Mouse (Mus musculus) kidney, postnatal 0 days (tissue): ENCODE results near the gene Cngb1. TPM values are rescaled to one million over a fixed set of nuclear protein-coding genes. Genes with fewer than 3 reads are reported as not detected.

Experiments
- ATAC-seq: fragments of 200-750 bp; cut with Nextera tagmentation; replicated peaks from 2 replicates; pipeline ENCODE4 v1.8.0; 2017; ENCODE audit warnings: low read depth, moderate number of reproducible peaks, moderate TSS enrichment, moderate library complexity; ENCODE audit not compliant: low FRiP score
- DNase-seq: peaks from one replicate; pipeline ENCODE4 v3.0.0-alpha.2; 2016; ENCODE audit warnings: low spot score
- H3K27ac ChIP-seq: fragments of 300-500 bp; sonication (generic); 2 replicates; pipeline ENCODE4 v1.5.1; 2014; ENCODE audit warnings: mild to moderate bottlenecking
- H3K27me3 ChIP-seq: fragments of 300-500 bp; sonication (generic); 2 replicates; pipeline ENCODE4 v1.6.1; 2014; ENCODE audit warnings: low read length, mixed read lengths; ENCODE audit not compliant: insufficient read depth
- H3K36me3 ChIP-seq: fragments of 300-500 bp; sonication (generic); 2 replicates; pipeline ENCODE4 v1.6.1; 2014; ENCODE audit warnings: low read length, mixed read lengths; ENCODE audit not compliant: insufficient read depth
- H3K4me1 ChIP-seq: fragments of 300-500 bp; sonication (generic); replicated peaks from 2 replicates; pipeline ENCODE4 v1.6.1; 2014; ENCODE audit warnings: antibody characterized with exemption, low read length, mixed read lengths; ENCODE audit not compliant: insufficient read depth
- H3K4me2 ChIP-seq: fragments of 300-500 bp; sonication (generic); 2 replicates; pipeline ENCODE4 v1.6.1; 2014; ENCODE audit warnings: mild to moderate bottlenecking, low read length, moderate library complexity, mixed read lengths
- H3K4me3 ChIP-seq: fragments of 300-500 bp; sonication (generic); replicated peaks from 2 replicates; pipeline ENCODE4 v1.5.1; 2014; ENCODE audit warnings: low read depth, low read length
- H3K9ac ChIP-seq: fragments of 300-500 bp; sonication (generic); 2 replicates; pipeline ENCODE4 v1.6.1; 2014; ENCODE audit warnings: low read depth, low read length
- H3K9me3 ChIP-seq: fragments of 300-500 bp; sonication (generic); replicated peaks from 2 replicates; pipeline ENCODE4 v1.6.1; 2016; ENCODE audit warnings: low read length, inconsistent platforms, mixed read lengths
- CTCF ChIP-seq: IDR thresholded peaks from 2 replicates; pipeline ENCODE4 v1.5.1; 2016; ENCODE audit warnings: antibody characterized with exemption, low read depth, mild to moderate bottlenecking, moderate library complexity
- WGBS: fragments of 180-500 bp; shearing (Covaris S2); extraction: QIAGEN DNeasy Blood & Tissue Kit; methylation state at CpG from one replicate; pipeline ENCODE4 v1.1.7; 2014; 5-methylcytosine and 5-hydroxymethylcytosine counted together
- polyA plus RNA-seq: library from polyadenylated mRNA; unstranded; fragments of >200 nt; fragmentation: Nextera tagmentation; extraction: Ambion mirVana; gene quantifications from 2 replicates; pipeline ENCODE4 v1.2.1, GENCODE M21; 2015

Gene Cngb1
- polyA plus RNA-seq, 1 experiment from 2014 or later, result 2.1 TPM

DNA sequence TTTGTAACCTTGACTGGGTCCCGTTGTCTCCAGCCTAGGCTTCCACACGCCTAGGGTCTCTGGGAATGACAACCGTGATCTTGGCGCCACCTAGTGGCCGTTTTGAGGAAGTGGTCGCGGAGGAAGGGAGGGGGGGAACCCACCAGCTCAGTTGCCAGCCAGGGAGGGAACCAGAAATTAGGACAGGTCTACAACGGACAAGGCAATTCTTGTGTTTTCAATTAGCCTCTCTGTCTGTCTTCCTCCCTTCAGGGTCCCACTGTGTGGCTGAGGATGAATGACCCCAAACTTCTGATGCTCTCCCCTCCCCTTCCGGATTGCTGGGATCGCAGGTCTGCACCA lies 102.4 kb downstream of the Cngb1 start:
- no peak overlapping the region for H3K4me2 ChIP-seq
- DNase-seq (peak; percentile 87), ATAC-seq (peak; percentile 74)
- H3K27me3 ChIP-seq, result no peaks in the 10 kb centered on the region
- no peaks in the 10 kb centered on the region for H3K9me3 ChIP-seq
- H3K36me3 ChIP-seq, result no peaks in the 10 kb centered on the region
- H3K27ac ChIP-seq, result no peak overlapping the region
- no peak overlapping the region for H3K9ac ChIP-seq
- 18% methylated on average over 10 of the region's 10 CpGs for WGBS
- peak; percentile 99 for TF ChIP-seq CTCF
- H3K4me3 ChIP-seq, result no peak overlapping the region
- H3K4me1 ChIP-seq, result no peaks in the 10 kb centered on the region

- 55% methylated on average over 9 of the region's 9 CpGs for WGBS
These were observed 102.9 kb downstream of the Cngb1 start for GRCm38 (mm10) chr8:95203326-95204038.

DNA sequence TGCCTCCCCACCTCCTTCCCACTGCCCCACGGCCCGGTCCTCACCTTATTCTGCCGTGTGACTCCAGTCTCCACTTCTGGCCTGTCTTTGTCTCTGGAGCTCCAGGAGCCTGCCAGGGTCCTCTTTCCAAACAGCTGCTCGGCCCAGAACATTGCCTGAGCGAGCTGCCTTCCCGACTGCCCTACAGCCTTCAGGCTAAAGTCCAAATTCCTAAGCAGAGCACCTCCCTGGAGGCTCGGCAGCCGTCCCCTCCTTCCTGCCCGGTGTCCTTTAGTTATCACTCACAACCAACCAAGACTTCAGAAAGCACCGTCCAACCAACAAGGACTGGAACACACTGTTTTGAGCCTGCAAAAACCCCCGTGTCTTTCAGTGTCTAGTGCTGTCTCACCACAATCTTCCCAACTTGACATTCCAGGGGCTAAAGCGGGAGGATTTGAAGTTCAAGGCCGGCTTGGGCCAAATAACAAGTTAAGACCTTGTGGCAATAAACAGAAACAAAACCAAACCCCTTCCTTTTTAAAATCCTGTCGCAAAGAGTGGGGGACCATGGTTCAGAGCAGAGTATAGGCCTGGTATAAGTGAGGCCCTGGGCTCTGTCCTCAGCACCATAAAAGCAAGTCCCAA lies 103.6 kb downstream of the Cngb1 start, which contains the start of gene Kifc3:
Kifc3 (minus strand) TSS at position 164 of the 627 bp plus-strand sequence.
- no peaks in the 10 kb centered on the region for H3K4me1 ChIP-seq
- H3K9me3 ChIP-seq, result no peaks in the 10 kb centered on the region
- no peak within 1 kb of the TSS; the same call in 1 of the 2 replicates for H3K4me2 ChIP-seq
- H3K27me3 ChIP-seq, result no peaks in the 10 kb centered on the region
- no peak within 1 kb of the TSS for H3K4me3 ChIP-seq
- TF ChIP-seq CTCF, result no peak
- 56% methylated on average over 14 of the region's 14 CpGs for WGBS
- ATAC-seq, result peak; percentile 71
- DNase-seq, result peak; percentile 43
- H3K36me3 ChIP-seq, result no peaks in the 10 kb centered on the region
- peak within 1 kb of the TSS; percentile 15; the same call in 1 of the 2 replicates for H3K27ac ChIP-seq
- no peak within 1 kb of the TSS for H3K9ac ChIP-seq

More at GRCm38 (mm10) chr8:95203326-95204038, 102.9 kb downstream of the Cngb1 start:
- Histone ChIP-seq H3K4me3 (no peak overlapping the region), H3K9ac (no peak overlapping the region), H3K9me3 (no peaks in the 10 kb centered on the region), H3K4me1 (no peaks in the 10 kb centered on the region), H3K36me3 (no peaks in the 10 kb centered on the region), H3K27me3 (no peaks in the 10 kb centered on the region), H3K27ac (no peak overlapping the region), H3K4me2 (no peak overlapping the region)
- no peak for ATAC-seq
- TF ChIP-seq CTCF, result no peak
- no peak for DNase-seq

DNA sequence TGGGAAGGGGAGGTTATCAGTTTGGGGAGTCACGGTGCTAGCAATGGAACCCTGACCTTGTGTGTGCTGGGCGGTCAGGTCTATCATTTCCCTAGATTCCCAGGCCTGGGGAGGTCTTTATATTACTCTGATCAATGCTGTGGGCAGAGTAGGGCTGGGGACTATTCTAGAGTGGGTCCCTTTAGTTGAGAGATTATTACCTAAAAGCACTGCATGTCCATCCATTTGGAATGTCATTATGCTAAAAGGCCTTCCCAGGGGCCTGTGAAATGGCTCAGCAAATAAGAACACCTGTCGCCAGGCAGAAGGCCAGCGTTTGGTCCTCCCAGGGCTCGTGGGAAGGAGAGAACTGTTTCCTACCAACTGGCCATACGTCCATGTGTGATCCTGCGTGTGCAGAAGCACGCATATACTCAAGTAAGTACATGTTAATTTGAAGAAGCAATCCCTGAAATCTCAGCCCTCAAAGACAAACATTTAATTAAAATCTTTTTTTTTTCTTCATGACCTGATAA lies 104.3 kb downstream of the Cngb1 start:
- no peaks in the 10 kb centered on the region for H3K36me3 ChIP-seq
- peak overlapping the region; percentile 15; the same call in 1 of the 2 replicates for H3K27ac ChIP-seq
- no peaks in the 10 kb centered on the region for H3K9me3 ChIP-seq
- ATAC-seq (no peak), DNase-seq (no peak)
- no peak for TF ChIP-seq CTCF
- 70% methylated on average over 8 of the region's 8 CpGs for WGBS
- H3K4me1 ChIP-seq, result no peaks in the 10 kb centered on the region
- no peaks in the 10 kb centered on the region for H3K27me3 ChIP-seq
- no peak overlapping the region; the same call in 1 of the 2 replicates for H3K4me2 ChIP-seq
- no peak overlapping the region for H3K4me3 ChIP-seq
- H3K9ac ChIP-seq, result no peak overlapping the region

GRCm38 (mm10) chr8:95201491-95201890 lies 104.9 kb downstream of the Cngb1 start:
- DNase-seq, result no peak
- Histone ChIP-seq H3K9me3 (no peaks in the 10 kb centered on the region), H3K4me1 (no peaks in the 10 kb centered on the region), H3K9ac (no peak overlapping the region), H3K4me2 (no peak overlapping the region), H3K27ac (no peak overlapping the region), H3K4me3 (no peak overlapping the region), H3K27me3 (no peaks in the 10 kb centered on the region), H3K36me3 (no peaks in the 10 kb centered on the region)
- no peak for TF ChIP-seq CTCF
- no peak; the same call in 1 of the 2 replicates for ATAC-seq
- 71% methylated on average over 7 of the region's 7 CpGs for WGBS

DNA sequence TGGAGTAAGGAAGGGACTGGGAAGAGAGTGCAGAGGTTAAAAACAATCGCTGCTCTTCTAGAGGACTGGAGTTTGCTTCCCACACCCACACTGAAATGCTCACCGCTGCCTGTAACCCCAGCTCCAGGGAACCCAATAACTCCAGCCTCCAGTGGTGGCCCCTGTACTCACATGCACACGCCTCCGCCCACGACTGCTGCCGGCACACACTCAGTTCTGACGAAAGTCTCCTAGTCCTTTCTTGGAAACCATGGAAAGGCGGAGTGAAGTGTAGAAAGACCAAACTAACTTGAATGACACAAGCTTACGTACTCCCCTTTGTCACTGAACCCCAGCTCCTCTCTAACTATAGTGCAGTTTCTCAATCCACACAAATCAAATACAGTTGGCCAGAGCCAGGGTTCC lies 106.4 kb downstream of the Cngb1 start:
- no peaks in the 10 kb centered on the region for H3K4me1 ChIP-seq
- no peaks in the 10 kb centered on the region for H3K9me3 ChIP-seq
- H3K4me3 ChIP-seq, result no peak overlapping the region
- H3K4me2 ChIP-seq, result no peak overlapping the region
- H3K9ac ChIP-seq, result no peak overlapping the region
- H3K36me3 ChIP-seq, result no peaks in the 10 kb centered on the region
- DNase-seq, result peak; percentile 25
- WGBS, result 49% methylated on average over 9 of the region's 9 CpGs
- no peaks in the 10 kb centered on the region for H3K27me3 ChIP-seq
- no peak for ATAC-seq
- TF ChIP-seq CTCF, result no peak
- H3K27ac ChIP-seq, result no peak overlapping the region
